Mouse (Mus musculus) myocyte (in vitro differentiated cells): ENCODE data around the gene Klk1b1.

Source experiments
- E2F4 ChIP-seq: IDR thresholded peaks from one replicate; pipeline ENCODE4 v1.6.1; 2011; ENCODE audit warnings: mild to moderate bottlenecking, control low read depth, moderate library complexity; ENCODE audit not compliant: insufficient read depth
- MYOD1 ChIP-seq, 3 experiments: IDR thresholded peaks; one replicate each; pipeline ENCODE4 v1.6.1; 2011; ENCODE audit warnings: control low read depth in 2 of 3, low read depth in 2 of 3, mild to moderate bottlenecking in 2 of 3, moderate library complexity in 1 of 3; ENCODE audit not compliant: insufficient read length in 2 of 3, control insufficient read depth in 1 of 3
- POLR2A ChIP-seq: IDR thresholded peaks from one replicate; pipeline ENCODE4 v1.6.1; 2011; ENCODE audit warnings: low read depth, mild to moderate bottlenecking, control low read depth, moderate library complexity; ENCODE audit not compliant: insufficient read length

DNA sequence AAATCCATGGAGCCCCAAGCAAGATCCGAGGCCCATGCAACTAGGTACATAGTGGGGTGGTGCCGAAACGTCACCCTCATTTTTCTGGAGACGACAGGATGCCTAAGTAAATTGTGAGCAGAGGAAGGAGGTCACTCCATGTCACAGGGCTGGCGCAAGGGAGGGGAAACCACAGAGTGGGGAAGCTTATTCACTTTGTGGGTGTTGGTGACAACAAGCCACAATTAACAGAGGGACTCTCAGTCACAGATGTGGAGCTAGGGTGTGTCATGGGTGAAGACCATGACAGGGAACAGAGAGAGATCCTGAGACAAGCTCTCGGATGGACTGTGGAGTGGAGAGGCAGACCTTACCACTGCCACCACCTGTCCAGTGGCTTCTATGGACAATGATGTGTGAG, 45.5 kb upstream of the Klk1b1 start:
- no peak for TF ChIP-seq POLR2A
- TF ChIP-seq E2F4: no peak
- no peak for TF ChIP-seq MYOD1 (IDR thresholded peaks at IDR 0.05; ENCODE audit: control insufficient read depth in 1 of 3, insufficient read length in 2 of 3, low read depth in 2 of 3)
